In genomic region chr7:6172674-6173244, GRCm38 (mm10) we compare ENCODE assay signal across 9 mouse cellular contexts. TPM values are rescaled to one million over a fixed set of nuclear protein-coding genes. Genes with fewer than 3 reads are reported as not detected.
DNase-seq lines count a peak whose midpoint lies in the region; ATAC-seq and TF ChIP-seq lines count a peak whose summit lies in the region.
"Had no signal": no experiment of that assay in that cellular context is flagged by ENCODE, and none has a peak within 500 bp of the region (broad histone marks: within the 10 kb centered on the region; RNA-seq: fewer than 3 reads in every experiment).

No protein-coding gene starts in this region.

- 1% methylated on average over 28 of the region's 28 CpGs for WGBS in liver, adult 2 months
- under 1% methylated on average over 27 of the region's 28 CpGs for WGBS in forebrain, embryonic 12.5 days
- 2% methylated on average over 28 of the region's 28 CpGs for WGBS in liver, embryonic 14.5 days (ENCODE audit: insufficient replicate concordance)

- no peak for TF ChIP-seq EP300 in liver, embryonic 14.5 days (IDR thresholded peaks at IDR 0.05; ENCODE audit: low read depth)

- ATAC-seq in forebrain, embryonic 12.5 days (ENCODE audit: low FRiP score) = peak; percentile 57
- ATAC-seq in liver, embryonic 14.5 days (ENCODE audit: insufficient read depth) = peak; percentile 36; the same call in 1 of the 2 replicates

- peak overlapping the region; percentile 88 for H3K9ac ChIP-seq in liver, adult 2 months (ENCODE audit: low read depth, low read length)
- H3K9ac ChIP-seq in forebrain, embryonic 12.5 days = peak overlapping the region; percentile 78
- peak overlapping the region; percentile 84 for H3K9ac ChIP-seq in liver, embryonic 14.5 days (replicated peaks)

- DNase-seq in liver, adult 2 months (ENCODE audit: extremely low read depth, low read depth, low spot score) = peak; percentile 61
- DNase-seq in liver (no peak), R1 (ENCODE audit: low read depth, low spot score) (peak; percentile 73)
- DNase-seq in liver, embryonic 14.5 days (ENCODE audit: low read depth in 3 of 3, low spot score in 3 of 3) = no peak
- no peak for DNase-seq in gastrocnemius, adult 8-10 months (ENCODE audit: low spot score in 2 of 2)
- DNase-seq in adrenal gland, postnatal 25 days = no peak
- DNase-seq in gastrocnemius, postnatal 10 days = no peak

- no peak for TF ChIP-seq CTCF in liver, adult 2 months (IDR thresholded peaks at IDR 0.05; ENCODE audit: low read depth, low read length)
- no peak for TF ChIP-seq CTCF in liver, embryonic 14.5 days (IDR thresholded peaks at IDR 0.05; ENCODE audit: low read depth)

- peak overlapping the region; percentile 80 for H3K4me2 ChIP-seq in forebrain, embryonic 12.5 days
- H3K4me2 ChIP-seq in liver, embryonic 14.5 days (ENCODE audit: low read depth) = peak overlapping the region; percentile 80

- no peaks in the 10 kb centered on the region for H3K9me3 ChIP-seq in forebrain, embryonic 12.5 days
- H3K9me3 ChIP-seq in liver, embryonic 14.5 days (ENCODE audit: control insufficient read depth, low read length) = no peaks in the 10 kb centered on the region

- H3K36me3 ChIP-seq in liver, adult 2 months (ENCODE audit: control insufficient read depth, insufficient read depth, low read length) = peaks cover 3% of the 10 kb centered on the region; the same call in 1 of the 2 replicates
- peaks cover 1% of the 10 kb centered on the region; the same call in 1 of the 2 replicates for H3K36me3 ChIP-seq in forebrain, embryonic 12.5 days (replicated peaks)
- no peaks in the 10 kb centered on the region for H3K36me3 ChIP-seq in liver, embryonic 14.5 days (replicated peaks; ENCODE audit: control insufficient read depth, insufficient read depth, low read depth)

- H3K27me3 ChIP-seq in liver, adult 2 months (ENCODE audit: control insufficient read depth, insufficient read depth, low read length) = no peaks in the 10 kb centered on the region
- no peaks in the 10 kb centered on the region for H3K27me3 ChIP-seq in forebrain, embryonic 12.5 days
- no peaks in the 10 kb centered on the region for H3K27me3 ChIP-seq in liver, embryonic 14.5 days (ENCODE audit: control insufficient read depth, insufficient read depth, low read length)

- peaks cover 24% of the 10 kb centered on the region for H3K4me1 ChIP-seq in liver, adult 2 months (ENCODE audit: control insufficient read depth, insufficient read depth, low read length)
- peaks cover 17% of the 10 kb centered on the region; the same call in 1 of the 2 replicates for H3K4me1 ChIP-seq in forebrain, embryonic 12.5 days
- H3K4me1 ChIP-seq in liver, embryonic 14.5 days (replicated peaks; ENCODE audit: control insufficient read depth in 2 of 2, insufficient read depth in 2 of 2, low read length in 1 of 2) = peaks cover 4 to 24% of the 10 kb centered on the region in 2 experiments

- TF ChIP-seq POLR2A in liver, adult 2 months (IDR thresholded peaks at IDR 0.05; ENCODE audit: extremely low read depth, insufficient read depth, low read length) = peak; percentile 7; the same call in 1 of the 2 replicates

- peak overlapping the region; percentile 87 for H3K4me3 ChIP-seq in liver, adult 2 months (ENCODE audit: insufficient read depth, low read depth, low read length)
- peak overlapping the region; percentile 66 for H3K4me3 ChIP-seq in forebrain, embryonic 12.5 days (replicated peaks)
- H3K4me3 ChIP-seq in liver, embryonic 14.5 days (ENCODE audit: insufficient read depth in 1 of 2, low read depth in 2 of 2, low read length in 2 of 2) = peak overlapping the region; percentile 68 to 93

- no peaks in the 10 kb centered on the region for H3K79me2 ChIP-seq in liver, adult 2 months (ENCODE audit: control insufficient read depth, insufficient read depth, low read length)

- peak overlapping the region; percentile 83 for H3K27ac ChIP-seq in liver, adult 2 months (replicated peaks; ENCODE audit: insufficient read depth, low read depth, low read length)
- 0 out of 2 replicates have a peak overlapping the region, but pooled peaks have one; percentile 27 for H3K27ac ChIP-seq in forebrain, embryonic 12.5 days
- peak overlapping the region; percentile 58 for H3K27ac ChIP-seq in liver, embryonic 14.5 days

RNA-seq across cellular contexts. Expression of gene Zfp444, which starts 0.7 kb away (rescaled TPM):
- 11.0 and 17.5 TPM in 2 replicates for total RNA-seq in liver, adult 2 months (2014; rRNA removed)
- 23.9 and 29.7 TPM in 2 replicates for polyA plus RNA-seq in liver, adult 2 months (2012; rRNA removed)
- polyA plus RNA-seq in forebrain, embryonic 12.5 days (2016; fragmentation: Nextera tagmentation; extraction: Ambion mirVana) = 75.1 and 81.3 TPM in 2 replicates
- 10.1 and 13.8 TPM in 2 replicates for polyA plus RNA-seq in liver, embryonic 14.5 days (2012; rRNA removed)
- polyA plus RNA-seq in liver, embryonic 14.5 days (2014; fragmentation: Nextera tagmentation; extraction: Ambion mirVana) = 15.0 and 16.3 TPM in 2 replicates
- total RNA-seq in gastrocnemius, adult 8-10 months (2022) = 1 to 10 TPM; 5.5 to 8.7 (median 7.4) TPM
- total RNA-seq in adrenal gland, postnatal 25 days (2021) = 21.6 and 31.8 TPM in 2 replicates
- 1 to 10 TPM; 7.4 to 8.1 TPM for total RNA-seq in gastrocnemius, postnatal 10 days (2021)

RNA-seq across cellular contexts. Expression of gene Zfp787, which starts 17.0 kb away (rescaled TPM):
- 33.7 and 36.8 TPM in 2 replicates for total RNA-seq in liver, adult 2 months (2014; rRNA removed)
- 46.0 and 51.7 TPM in 2 replicates for polyA plus RNA-seq in liver, adult 2 months (2012; rRNA removed)
- polyA plus RNA-seq in forebrain, embryonic 12.5 days (2016; fragmentation: Nextera tagmentation; extraction: Ambion mirVana) = 27.8 and 30.9 TPM in 2 replicates
- 11.6 and 12.5 TPM in 2 replicates for polyA plus RNA-seq in liver, embryonic 14.5 days (2012; rRNA removed)
- 6.7 and 6.9 TPM in 2 replicates for polyA plus RNA-seq in liver, embryonic 14.5 days (2014; fragmentation: Nextera tagmentation; extraction: Ambion mirVana)
- total RNA-seq in gastrocnemius, adult 8-10 months (2022) = 10 to 100 TPM; 27.1 to 32.2 (median 29.7) TPM
- total RNA-seq in adrenal gland, postnatal 25 days (2021) = 51.5 and 58.0 TPM in 2 replicates
- total RNA-seq in gastrocnemius, postnatal 10 days (2021) = 10 to 100 TPM; 40.4 to 41.1 TPM

RNA-seq across cellular contexts. Expression of gene Galp, which starts 24.1 kb away (rescaled TPM):
- total RNA-seq in liver, adult 2 months (2014; rRNA removed) = not detected in 2 replicates
- polyA plus RNA-seq in liver, adult 2 months (2012; rRNA removed) = not detected in 2 replicates
- not detected in 2 replicates for polyA plus RNA-seq in forebrain, embryonic 12.5 days (2016; fragmentation: Nextera tagmentation; extraction: Ambion mirVana)
- not detected in 2 replicates for polyA plus RNA-seq in liver, embryonic 14.5 days (2012; rRNA removed)
- polyA plus RNA-seq in liver, embryonic 14.5 days (2014; fragmentation: Nextera tagmentation; extraction: Ambion mirVana) = not detected in 2 replicates
- not detected for total RNA-seq in gastrocnemius, adult 8-10 months (2022)
- total RNA-seq in adrenal gland, postnatal 25 days (2021) = not detected in 2 replicates
- not detected for total RNA-seq in gastrocnemius, postnatal 10 days (2021)
- polyA plus RNA-seq: gonadal fat pad, adult 2 months had no signal

RNA-seq across cellular contexts. Expression of gene Zscan5b, which starts 49.3 kb away (rescaled TPM):
- total RNA-seq in liver, adult 2 months (2014; rRNA removed) = not detected in 2 replicates
- not detected in 2 replicates for polyA plus RNA-seq in liver, adult 2 months (2012; rRNA removed)
- not detected in 2 replicates for polyA plus RNA-seq in forebrain, embryonic 12.5 days (2016; fragmentation: Nextera tagmentation; extraction: Ambion mirVana)
- polyA plus RNA-seq in liver, embryonic 14.5 days (2012; rRNA removed) = not detected in 2 replicates
- polyA plus RNA-seq in liver, embryonic 14.5 days (2014; fragmentation: Nextera tagmentation; extraction: Ambion mirVana) = not detected in 2 replicates
- total RNA-seq in gastrocnemius, adult 8-10 months (2022) = not detected
- not detected in 2 replicates for total RNA-seq in adrenal gland, postnatal 25 days (2021)
- not detected for total RNA-seq in gastrocnemius, postnatal 10 days (2021)
- polyA plus RNA-seq: gonadal fat pad, adult 2 months had no signal

Comparison
In these comparisons a context has a peak if more than half of its experiments do, and no peak if none do; other contexts are left out.
1. DNase-seq: peak in liver, adult 2 months (single experiment) and R1 (single experiment); none in liver (single experiment), liver, embryonic 14.5 days (0 of 3), gastrocnemius, adult 8-10 months (0 of 2), adrenal gland, postnatal 25 days (single experiment) and gastrocnemius, postnatal 10 days (single experiment).
2. H3K27ac ChIP-seq: peak in every context shown above with its lines; median percentile 83 in liver, adult 2 months; 58 in liver, embryonic 14.5 days; 27 in forebrain, embryonic 12.5 days.
3. Peak in every context shown above with its lines, with median percentiles within 50 percentile points of each other: H3K4me3 ChIP-seq and H3K9ac ChIP-seq.